Mouse (Mus musculus) adipocyte (in vitro differentiated cells): ENCODE measurements around the gene Kif18a.

Source experiments
- DNase-seq: peaks from one replicate; pipeline ENCODE4 v3.0.0-alpha.2; 2016; ENCODE audit warnings: low spot score

The Kif18a gene

GRCm38 (mm10) chr2:109374881-109375280 lies 94.3 kb downstream of the Kif18a start:
- no peak for DNase-seq

GRCm38 (mm10) chr2:109384019-109384418 lies 103.5 kb downstream of the Kif18a start:
- no peak for DNase-seq

- no peak for DNase-seq
Observed at GRCm38 (mm10) chr2:109386211-109386610, 105.7 kb downstream of the Kif18a start.

- DNase-seq = no peak
Observed at GRCm38 (mm10) chr2:109388733-109389132, 108.2 kb downstream of the Kif18a start.

GRCm38 (mm10) chr2:109389977-109390376 lies 109.4 kb downstream of the Kif18a start:
- DNase-seq = no peak
